Mouse (Mus musculus): Measurements from ENCODE around the gene Ttc30a1. TPM values are rescaled to one million over a fixed set of nuclear protein-coding genes. Genes with fewer than 3 reads are reported as not detected.

The Ttc30a1 gene
- polyA plus RNA-seq, 1 experiment from 2014 or later, result 1.1 TPM

DNA sequence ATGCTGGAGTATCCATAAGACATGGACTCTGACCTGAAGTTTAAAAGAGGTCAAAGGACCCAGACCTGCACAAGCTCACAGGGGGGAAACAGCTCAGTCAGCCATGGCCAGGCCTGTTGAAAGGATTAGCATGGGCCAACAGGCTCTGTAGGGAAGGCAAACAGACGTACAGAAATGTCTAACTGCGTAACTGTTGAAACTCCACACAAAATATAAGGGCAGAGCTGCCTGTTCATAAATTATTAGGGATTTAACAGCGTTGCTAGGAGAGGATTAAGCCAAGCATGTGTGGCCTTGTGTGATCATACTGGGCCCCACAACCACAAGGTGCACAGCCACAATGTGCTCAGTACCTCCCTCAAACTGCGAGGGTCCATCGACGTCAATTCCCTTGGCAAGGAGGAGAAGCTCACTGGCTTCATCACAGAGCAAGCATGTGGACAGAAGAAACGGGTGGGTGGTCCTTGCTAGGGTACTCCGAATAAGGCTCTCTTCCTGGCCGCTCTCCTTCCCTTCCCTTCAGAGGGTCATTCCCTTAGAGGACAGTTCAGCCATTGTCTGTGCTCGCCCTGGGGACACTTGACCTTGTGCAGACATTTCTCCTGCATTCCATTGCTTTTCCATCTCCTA lies 18.4 kb downstream of the Ttc30a1 start:
- Histone ChIP-seq H3K4me2 (ENCODE audit: low read depth, low read length) (no peak overlapping the region), H3K36me3 (replicated peaks; ENCODE audit: insufficient read depth, low read length) (no peaks in the 10 kb centered on the region), H3K27ac (ENCODE audit: low read depth) (no peak overlapping the region), H3K4me1 (ENCODE audit: insufficient read depth) (peaks cover 10% of the 10 kb centered on the region), H3K9ac (replicated peaks) (no peak overlapping the region), H3K9me3 (ENCODE audit: low read length) (no peaks in the 10 kb centered on the region), H3K27me3 (ENCODE audit: insufficient read depth, low read length) (no peaks in the 10 kb centered on the region), H3K4me3 (ENCODE audit: low read depth, low read length) (no peak overlapping the region)
- TF ChIP-seq CTCF (IDR thresholded peaks at IDR 0.05; ENCODE audit: low read depth), result no peak
- no peak for TF ChIP-seq EP300 (IDR thresholded peaks at IDR 0.05; ENCODE audit: low read depth)
- ATAC-seq, result no peak
- no peak for DNase-seq
- WGBS (ENCODE audit: insufficient replicate concordance), result 77% methylated on average over 10 of the region's 10 CpGs

DNA sequence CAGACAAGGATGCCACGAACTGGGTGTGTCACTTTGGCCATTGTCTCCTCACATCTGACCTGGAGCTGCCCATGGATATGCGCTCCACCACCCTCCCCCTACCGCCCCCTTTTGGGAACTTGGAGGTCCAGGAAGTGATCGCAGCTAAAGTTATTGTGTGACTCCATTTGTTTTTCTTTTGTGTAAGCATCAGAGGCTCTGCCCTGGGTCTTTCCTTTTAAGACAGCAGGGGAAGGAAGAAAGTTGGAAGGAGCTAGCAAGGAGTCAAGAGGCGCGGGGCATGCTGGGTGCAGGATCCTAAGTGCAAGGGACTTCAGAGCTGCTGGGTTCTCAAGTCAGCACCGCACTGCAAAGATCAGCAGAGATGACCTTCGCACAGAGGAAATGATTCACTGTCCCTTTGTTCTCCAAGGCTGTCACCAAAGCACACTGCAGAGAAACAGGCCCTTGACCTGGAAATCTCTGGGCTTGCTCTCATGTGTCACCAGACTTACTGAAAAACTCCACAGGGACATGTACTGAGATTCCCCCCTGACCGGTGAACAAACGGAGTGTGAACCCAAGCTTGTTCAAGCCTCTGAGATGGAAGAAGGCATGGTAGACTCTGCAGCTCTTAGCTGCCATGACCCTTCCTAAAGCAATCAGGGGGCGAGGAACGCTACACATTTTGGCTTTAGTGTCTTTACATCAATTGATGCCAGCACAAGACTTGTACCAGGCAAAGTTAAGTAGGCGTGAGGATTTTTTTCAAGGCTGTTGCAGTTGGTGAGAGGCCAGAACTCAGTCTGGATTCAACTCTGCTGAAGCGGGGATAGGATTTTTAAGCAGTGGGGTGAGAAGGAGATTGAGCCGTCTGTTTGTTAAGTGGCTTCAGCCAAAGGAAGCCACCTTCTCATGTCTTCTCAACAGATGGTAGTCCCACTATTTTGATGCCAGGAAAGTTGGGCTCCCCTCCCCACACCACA lies 21.1 kb downstream of the Ttc30a1 start:
- Histone ChIP-seq H3K4me2 (ENCODE audit: low read depth, low read length) (no peak overlapping the region), H3K36me3 (replicated peaks; ENCODE audit: insufficient read depth, low read length) (no peaks in the 10 kb centered on the region), H3K4me1 (ENCODE audit: insufficient read depth) (peaks cover 10% of the 10 kb centered on the region), H3K27ac (ENCODE audit: low read depth) (peak overlapping the region; percentile 22; the same call in 1 of the 2 replicates), H3K9me3 (ENCODE audit: low read length) (no peaks in the 10 kb centered on the region), H3K9ac (replicated peaks) (no peak overlapping the region), H3K4me3 (ENCODE audit: low read depth, low read length) (no peak overlapping the region), H3K27me3 (ENCODE audit: insufficient read depth, low read length) (no peaks in the 10 kb centered on the region)
- TF ChIP-seq CTCF (IDR thresholded peaks at IDR 0.05; ENCODE audit: low read depth), result no peak
- TF ChIP-seq EP300 (IDR thresholded peaks at IDR 0.05; ENCODE audit: low read depth), result peak; percentile 21; the same call in 1 of the 2 replicates
- WGBS (ENCODE audit: insufficient replicate concordance), result 65% methylated on average over 15 of the region's 15 CpGs
- DNase-seq (peak; percentile 19), ATAC-seq (peak; percentile 76)

DNA sequence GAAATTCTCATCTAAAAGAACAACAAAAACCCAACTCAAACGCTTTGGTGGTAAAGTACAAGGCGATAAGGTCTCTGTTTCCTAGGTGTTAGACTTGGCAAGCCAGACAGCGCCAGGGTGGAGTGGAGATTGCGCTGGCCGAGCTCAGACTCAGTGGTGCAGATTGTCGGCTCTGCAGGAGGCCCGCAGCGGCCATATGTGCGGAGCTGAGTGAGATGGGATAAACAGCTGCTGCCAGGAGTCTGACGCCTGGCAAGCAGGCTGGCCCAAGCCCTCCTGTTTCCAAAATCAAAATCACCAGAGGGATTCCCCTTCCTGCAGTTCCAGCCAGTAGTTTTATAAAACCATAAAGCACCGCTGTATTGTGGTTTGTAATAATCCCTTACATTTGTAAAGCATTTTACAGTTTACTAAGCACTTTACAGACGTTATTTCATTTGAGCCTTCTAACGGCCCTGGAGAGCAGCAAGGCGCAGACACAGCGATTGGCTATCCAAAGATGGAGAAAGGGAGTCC lies 21.9 kb downstream of the Ttc30a1 start:
- peaks cover 10% of the 10 kb centered on the region for H3K4me1 ChIP-seq (ENCODE audit: insufficient read depth)
- ATAC-seq (no peak), DNase-seq (no peak)

DNA sequence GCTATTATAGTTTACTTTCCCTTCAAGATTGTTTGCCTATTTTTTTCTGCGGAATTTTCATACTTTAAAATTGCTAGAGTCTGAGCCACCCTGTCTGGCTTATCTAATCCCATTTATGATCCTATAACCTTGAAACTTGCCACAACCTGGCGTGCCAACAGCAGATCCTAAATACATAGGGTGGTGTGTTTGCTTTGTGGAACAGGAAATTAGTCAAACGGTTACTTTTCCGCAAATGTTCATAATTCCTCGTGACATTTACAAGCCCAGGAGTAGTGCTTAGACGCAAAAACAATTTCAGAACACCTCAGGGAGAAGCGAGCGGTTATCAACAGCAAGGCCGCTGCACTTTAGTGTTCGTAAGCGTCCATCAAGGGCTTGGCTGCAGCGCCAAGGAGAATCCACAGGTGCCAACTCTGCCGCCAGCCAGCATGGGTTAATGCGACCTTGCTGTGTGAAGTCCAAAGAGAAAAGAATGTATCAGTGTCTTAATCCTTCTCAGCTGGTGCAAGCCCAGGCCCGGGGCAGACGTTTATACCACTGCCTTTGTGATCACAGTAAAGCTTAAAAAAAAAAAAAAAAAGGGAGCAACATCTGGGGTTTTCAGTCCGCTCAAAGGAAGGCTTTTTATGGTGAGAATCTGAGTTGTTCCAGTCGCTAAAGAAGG lies 22.5 kb downstream of the Ttc30a1 start:
- H3K27me3 ChIP-seq (ENCODE audit: insufficient read depth, low read length), result no peaks in the 10 kb centered on the region
- no peak overlapping the region for H3K27ac ChIP-seq (ENCODE audit: low read depth)
- DNase-seq (no peak), ATAC-seq (no peak)
- no peak for TF ChIP-seq EP300 (IDR thresholded peaks at IDR 0.05; ENCODE audit: low read depth)
- TF ChIP-seq CTCF (IDR thresholded peaks at IDR 0.05; ENCODE audit: low read depth), result no peak
- no peaks in the 10 kb centered on the region for H3K9me3 ChIP-seq (ENCODE audit: low read length)
- peaks cover 4% of the 10 kb centered on the region for H3K4me1 ChIP-seq (ENCODE audit: insufficient read depth)
- no peaks in the 10 kb centered on the region for H3K36me3 ChIP-seq (replicated peaks; ENCODE audit: insufficient read depth, low read length)
- 49% methylated on average over 18 of the region's 18 CpGs for WGBS (ENCODE audit: insufficient replicate concordance)
- H3K4me2 ChIP-seq (ENCODE audit: low read depth, low read length), result no peak overlapping the region
- H3K4me3 ChIP-seq (ENCODE audit: low read depth, low read length), result no peak overlapping the region
- no peak overlapping the region for H3K9ac ChIP-seq (replicated peaks)

More for the DNA sequence above, 21.9 kb downstream of the Ttc30a1 start:
- Histone ChIP-seq H3K4me3 (ENCODE audit: low read depth, low read length) (no peak overlapping the region), H3K27ac (ENCODE audit: low read depth) (peak overlapping the region; percentile 22; the same call in 1 of the 2 replicates), H3K36me3 (replicated peaks; ENCODE audit: insufficient read depth, low read length) (no peaks in the 10 kb centered on the region), H3K27me3 (ENCODE audit: insufficient read depth, low read length) (no peaks in the 10 kb centered on the region), H3K9ac (replicated peaks) (no peak overlapping the region), H3K9me3 (ENCODE audit: low read length) (no peaks in the 10 kb centered on the region), H3K4me2 (ENCODE audit: low read depth, low read length) (no peak overlapping the region)
- WGBS (ENCODE audit: insufficient replicate concordance), result 38% methylated on average over 15 of the region's 15 CpGs
- no peak for TF ChIP-seq EP300 (IDR thresholded peaks at IDR 0.05; ENCODE audit: low read depth)
- TF ChIP-seq CTCF (IDR thresholded peaks at IDR 0.05; ENCODE audit: low read depth), result no peak

DNA sequence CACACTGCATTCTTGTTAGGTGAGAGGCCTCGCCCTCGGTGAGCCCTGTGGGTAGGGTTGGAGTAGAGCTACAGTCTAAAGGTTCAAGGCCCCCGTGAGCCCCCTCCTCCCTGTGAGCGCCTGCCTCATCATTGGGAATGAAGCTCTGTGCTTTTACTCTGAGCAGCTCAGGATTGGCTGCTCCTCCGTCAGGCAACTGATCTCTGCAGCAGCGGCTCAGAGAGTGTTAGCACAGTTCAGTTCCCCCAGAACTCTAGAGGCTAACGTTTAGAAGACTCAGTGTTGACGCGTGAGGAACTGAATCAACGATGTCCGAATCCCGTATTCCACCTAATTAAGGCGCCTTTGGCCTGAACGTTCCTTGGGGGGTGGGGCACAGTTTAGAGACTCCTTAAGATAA lies 26.1 kb downstream of the Ttc30a1 start:
- no peaks in the 10 kb centered on the region for H3K27me3 ChIP-seq (ENCODE audit: insufficient read depth, low read length)
- TF ChIP-seq EP300 (IDR thresholded peaks at IDR 0.05; ENCODE audit: low read depth) (no peak), CTCF (IDR thresholded peaks at IDR 0.05; ENCODE audit: low read depth) (no peak)
- no peaks in the 10 kb centered on the region for H3K36me3 ChIP-seq (replicated peaks; ENCODE audit: insufficient read depth, low read length)
- H3K9ac ChIP-seq (replicated peaks), result no peak overlapping the region
- no peak for DNase-seq
- ATAC-seq, result no peak
- no peaks in the 10 kb centered on the region for H3K4me1 ChIP-seq (ENCODE audit: insufficient read depth)
- H3K27ac ChIP-seq (ENCODE audit: low read depth), result no peak overlapping the region
- no peak overlapping the region for H3K4me2 ChIP-seq (ENCODE audit: low read depth, low read length)
- no peak overlapping the region for H3K4me3 ChIP-seq (ENCODE audit: low read depth, low read length)
- 58% methylated on average over 14 of the region's 14 CpGs for WGBS (ENCODE audit: insufficient replicate concordance)
- no peaks in the 10 kb centered on the region for H3K9me3 ChIP-seq (ENCODE audit: low read length)

Measured in liver, postnatal 0 days (tissue).